In the genomic region with DNA sequence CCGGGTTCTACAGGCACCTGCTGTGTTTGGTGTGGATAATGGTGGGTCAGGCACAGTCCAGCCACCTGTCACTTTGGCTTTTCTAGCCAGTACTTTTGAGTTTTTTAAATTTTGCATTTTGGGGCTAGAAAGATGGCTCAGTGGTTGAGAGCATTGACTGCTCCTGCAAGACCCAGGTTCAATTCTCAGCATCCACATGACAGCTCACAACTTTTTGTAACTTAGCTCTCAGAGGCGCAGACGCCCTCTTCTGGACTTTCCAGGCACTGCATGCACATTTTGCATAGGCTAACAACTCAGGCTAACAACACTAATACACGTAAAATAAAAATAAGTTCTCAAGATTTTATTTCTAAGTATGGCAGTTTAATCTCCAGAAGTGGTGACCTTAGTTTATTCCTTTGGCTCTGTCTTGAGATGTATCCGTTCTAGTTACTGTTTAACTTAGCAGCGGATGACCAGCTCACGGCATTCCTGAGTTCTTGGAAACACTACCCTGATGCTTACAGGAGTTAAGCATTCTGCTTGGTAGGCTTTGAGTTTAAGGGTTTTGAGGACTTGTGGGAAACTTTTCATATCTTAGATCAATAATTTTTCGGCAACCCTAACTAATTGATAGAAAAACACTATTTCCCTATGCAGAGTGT, we compare ENCODE assay signal across 11 mouse cellular contexts. TPM values are rescaled to one million over a fixed set of nuclear protein-coding genes. Genes with fewer than 3 reads are reported as not detected.
DNase-seq lines count a peak whose midpoint lies in the region; ATAC-seq and TF ChIP-seq lines count a peak whose summit lies in the region.
"Had no signal": no experiment of that assay in that cellular context is flagged by ENCODE, and none has a peak within 500 bp of the region (broad histone marks: within the 10 kb centered on the region; RNA-seq: fewer than 3 reads in every experiment).

No protein-coding gene starts in this region.

- H3K27ac ChIP-seq in liver, adult 2 months (replicated peaks; ENCODE audit: insufficient read depth, low read depth, low read length): no peak overlapping the region
- H3K27ac ChIP-seq in liver, embryonic 11.5 days (ENCODE audit: low read depth, low read length): no peak overlapping the region
- H3K27ac ChIP-seq in MEL (ENCODE audit: control insufficient read depth, low read depth, low read length): no peak overlapping the region
- no peak overlapping the region for H3K27ac ChIP-seq in liver, embryonic 14.5 days
- no peak overlapping the region for H3K27ac ChIP-seq in forebrain, embryonic 11.5 days (ENCODE audit: low read depth, low read length)
- H3K27ac ChIP-seq: hindbrain, embryonic 15.5 days; limb, embryonic 15.5 days had no signal

- WGBS in liver, adult 2 months: 88% methylated on average over 8 of the region's 8 CpGs
- 84% methylated on average over 8 of the region's 8 CpGs for WGBS in liver, embryonic 11.5 days
- WGBS in liver, embryonic 14.5 days (ENCODE audit: insufficient replicate concordance): 78% methylated on average over 8 of the region's 8 CpGs
- WGBS in forebrain, embryonic 11.5 days: 89% methylated on average over 8 of the region's 8 CpGs

- no peak overlapping the region for H3K4me3 ChIP-seq in liver, adult 2 months (ENCODE audit: insufficient read depth, low read depth, low read length)
- H3K4me3 ChIP-seq in liver, embryonic 11.5 days (ENCODE audit: low read depth, low read length): no peak overlapping the region
- H3K4me3 ChIP-seq in MEL (ENCODE audit: control insufficient read depth in 1 of 2, insufficient read depth in 1 of 2, low read depth in 2 of 2, low read length in 2 of 2): no peak overlapping the region
- no peak overlapping the region for H3K4me3 ChIP-seq in liver, embryonic 14.5 days (ENCODE audit: insufficient read depth in 1 of 2, low read depth in 2 of 2, low read length in 2 of 2)
- no peak overlapping the region for H3K4me3 ChIP-seq in forebrain, embryonic 11.5 days (ENCODE audit: low read depth, low read length)
- H3K4me3 ChIP-seq: hindbrain, embryonic 15.5 days; limb, embryonic 15.5 days had no signal

- peaks cover 41% of the 10 kb centered on the region for H3K36me3 ChIP-seq in liver, adult 2 months (ENCODE audit: control insufficient read depth, insufficient read depth, low read length)
- peaks cover 34% of the 10 kb centered on the region for H3K36me3 ChIP-seq in liver, embryonic 11.5 days (ENCODE audit: control insufficient read depth, insufficient read depth, low read length)
- H3K36me3 ChIP-seq in MEL (ENCODE audit: control insufficient read depth in 1 of 2, insufficient read depth in 2 of 2, low read length in 2 of 2): peaks cover 13 to 19% of the 10 kb centered on the region in 2 experiments
- peaks cover 26% of the 10 kb centered on the region for H3K36me3 ChIP-seq in liver, embryonic 14.5 days (replicated peaks; ENCODE audit: control insufficient read depth, insufficient read depth, low read depth)
- H3K36me3 ChIP-seq in forebrain, embryonic 11.5 days (ENCODE audit: control insufficient read depth, insufficient read depth, low read length): peaks cover 8% of the 10 kb centered on the region

- no peak for TF ChIP-seq EP300 in MEL (IDR thresholded peaks at IDR 0.05; ENCODE audit: low read depth in 1 of 2, low read length in 2 of 2)
- no peak for TF ChIP-seq EP300 in liver, embryonic 14.5 days (IDR thresholded peaks at IDR 0.05; ENCODE audit: low read depth)

- H3K27me3 ChIP-seq in liver, adult 2 months (ENCODE audit: control insufficient read depth, insufficient read depth, low read length): no peaks in the 10 kb centered on the region
- H3K27me3 ChIP-seq in liver, embryonic 11.5 days (replicated peaks; ENCODE audit: control insufficient read depth, insufficient read depth, low read length): no peaks in the 10 kb centered on the region
- H3K27me3 ChIP-seq in MEL (ENCODE audit: control insufficient read depth in 1 of 2, insufficient read depth in 2 of 2, low read length in 2 of 2): no peaks in the 10 kb centered on the region
- H3K27me3 ChIP-seq in liver, embryonic 14.5 days (ENCODE audit: control insufficient read depth, insufficient read depth, low read length): no peaks in the 10 kb centered on the region
- no peaks in the 10 kb centered on the region for H3K27me3 ChIP-seq in forebrain, embryonic 11.5 days (ENCODE audit: control insufficient read depth, insufficient read depth, low read length)
- H3K27me3 ChIP-seq: hindbrain, embryonic 15.5 days; limb, embryonic 15.5 days had no signal

- no peak for TF ChIP-seq POLR2A in liver, adult 2 months (IDR thresholded peaks at IDR 0.05; ENCODE audit: extremely low read depth, insufficient read depth, low read length)
- TF ChIP-seq POLR2A in MEL (IDR thresholded peaks at IDR 0.05; ENCODE audit: control insufficient read depth in 1 of 2, insufficient read depth in 1 of 2, low read depth in 1 of 2, low read length in 2 of 2, poor library complexity in 1 of 2): no peak

- H3K79me2 ChIP-seq in liver, adult 2 months (ENCODE audit: control insufficient read depth, insufficient read depth, low read length): no peaks in the 10 kb centered on the region
- no peaks in the 10 kb centered on the region for H3K79me2 ChIP-seq in MEL (ENCODE audit: control insufficient read depth, insufficient read depth, low read length, poor library complexity)

- no peak overlapping the region for H3K4me2 ChIP-seq in liver, embryonic 11.5 days
- no peak overlapping the region for H3K4me2 ChIP-seq in liver, embryonic 14.5 days (ENCODE audit: low read depth)
- H3K4me2 ChIP-seq in forebrain, embryonic 11.5 days (ENCODE audit: low read depth, low read length, severe bottlenecking): no peak overlapping the region
- H3K4me2 ChIP-seq: hindbrain, embryonic 15.5 days; limb, embryonic 15.5 days had no signal

- H3K9ac ChIP-seq in liver, adult 2 months (ENCODE audit: low read depth, low read length): no peak overlapping the region
- H3K9ac ChIP-seq in liver, embryonic 11.5 days (ENCODE audit: low read depth, low read length): no peak overlapping the region
- no peak overlapping the region for H3K9ac ChIP-seq in MEL (ENCODE audit: control insufficient read depth, low read depth, low read length, poor library complexity, severe bottlenecking)
- no peak overlapping the region for H3K9ac ChIP-seq in liver, embryonic 14.5 days (replicated peaks)
- H3K9ac ChIP-seq in forebrain, embryonic 11.5 days (ENCODE audit: low read length): no peak overlapping the region
- H3K9ac ChIP-seq: hindbrain, embryonic 15.5 days; limb, embryonic 15.5 days had no signal

- DNase-seq in embryo, embryonic 11 days: peak; percentile 8
- no peak for DNase-seq in embryo, embryonic 10.5 days (ENCODE audit: low spot score)
- no peak for DNase-seq in liver, adult 2 months (ENCODE audit: extremely low read depth, low read depth, low spot score)
- DNase-seq in liver, embryonic 11.5 days (ENCODE audit: low spot score): no peak
- peak; percentile 68 for DNase-seq in MEL (ENCODE audit: low read depth, low spot score)
- DNase-seq in liver, embryonic 14.5 days (ENCODE audit: low read depth in 3 of 3, low spot score in 3 of 3): no peak
- no peak for DNase-seq in forebrain, embryonic 11.5 days (ENCODE audit: low spot score)

- 0 out of 2 replicates have a peak, but pooled peaks cover 2% of the 10 kb centered on the region for H3K4me1 ChIP-seq in liver, adult 2 months (ENCODE audit: control insufficient read depth, insufficient read depth, low read length)
- no peaks in the 10 kb centered on the region for H3K4me1 ChIP-seq in liver, embryonic 11.5 days (replicated peaks; ENCODE audit: control insufficient read depth, insufficient read depth, low read length)
- H3K4me1 ChIP-seq in MEL (ENCODE audit: control insufficient read depth in 1 of 2, insufficient read depth in 2 of 2, low read length in 2 of 2): peaks cover 0 to 7% of the 10 kb centered on the region in 2 experiments
- H3K4me1 ChIP-seq in liver, embryonic 14.5 days (replicated peaks; ENCODE audit: control insufficient read depth in 2 of 2, insufficient read depth in 2 of 2, low read length in 1 of 2): no peaks in the 10 kb centered on the region
- no peaks in the 10 kb centered on the region for H3K4me1 ChIP-seq in forebrain, embryonic 11.5 days (replicated peaks; ENCODE audit: control insufficient read depth, insufficient read depth, low read length)
- H3K4me1 ChIP-seq: hindbrain, embryonic 15.5 days; limb, embryonic 15.5 days had no signal

- peak; percentile 40; the same call in 1 of the 2 replicates for TF ChIP-seq CTCF in liver, adult 2 months (IDR thresholded peaks at IDR 0.05; ENCODE audit: low read depth, low read length)
- peak; percentile 55 to 72 (median 66) for TF ChIP-seq CTCF in MEL (IDR thresholded peaks at IDR 0.05 in 2 of 3, conservative IDR thresholded peaks at IDR 0.05 in 1 of 3; ENCODE audit: control insufficient read depth in 1 of 3, insufficient read depth in 1 of 3, low read depth in 2 of 3, low read length in 3 of 3, poor library complexity in 1 of 3, severe bottlenecking in 1 of 3)
- TF ChIP-seq CTCF in liver, embryonic 14.5 days (IDR thresholded peaks at IDR 0.05; ENCODE audit: low read depth): peak; percentile 73

- no peak for ATAC-seq in liver, embryonic 11.5 days (replicated peaks; ENCODE audit: low FRiP score)
- ATAC-seq in liver, embryonic 14.5 days (ENCODE audit: insufficient read depth): no peak
- no peak for ATAC-seq in cerebellum, adult (ENCODE audit: insufficient number of reproducible peaks, low FRiP score, low TSS enrichment)
- no peak for ATAC-seq in forebrain, embryonic 11.5 days (replicated peaks; ENCODE audit: low FRiP score)

- no peaks in the 10 kb centered on the region for H3K9me3 ChIP-seq in liver, embryonic 11.5 days (ENCODE audit: control insufficient read depth, low read length)
- H3K9me3 ChIP-seq in MEL (replicated peaks; ENCODE audit: insufficient read depth, low read length): no peaks in the 10 kb centered on the region
- H3K9me3 ChIP-seq in liver, embryonic 14.5 days (ENCODE audit: control insufficient read depth, low read length): no peaks in the 10 kb centered on the region
- H3K9me3 ChIP-seq in forebrain, embryonic 11.5 days (ENCODE audit: control insufficient read depth, low read length): no peaks in the 10 kb centered on the region
- H3K9me3 ChIP-seq: hindbrain, embryonic 15.5 days; limb, embryonic 15.5 days had no signal

- TF ChIP-seq RAD21 in MEL (IDR thresholded peaks at IDR 0.05; ENCODE audit: low read depth, low read length): no peak

RNA-seq across cellular contexts. Expression of a gene that starts 23.5 kb away (rescaled TPM):
- 1.3 and 1.8 TPM in 2 replicates for total RNA-seq in liver, adult 2 months (2014; rRNA removed)
- polyA plus RNA-seq in liver, adult 2 months (2012; rRNA removed): 1.8 and 2.3 TPM in 2 replicates
- polyA plus RNA-seq in liver, embryonic 11.5 days (2014; fragmentation: Nextera tagmentation; extraction: Ambion mirVana): 37.8 and 40.5 TPM in 2 replicates
- total RNA-seq in MEL (2012; rRNA removed): 19.2 and 21.6 TPM in 2 replicates
- polyA plus RNA-seq in MEL (2012; ENCODE audit: insufficient read depth in 1 of 2, insufficient read length in 2 of 2, low read depth in 1 of 2, low replicate concordance in 2 of 2, missing spikeins in 1 of 2): 100 to 1,000 TPM in 1 of 2 experiments, 10 to 100 TPM in 1; 44.2 to 128 TPM
- 4.2 and 7.4 TPM in 2 replicates for polyA plus RNA-seq in liver, embryonic 14.5 days (2012; rRNA removed)
- 10.0 and 11.0 TPM in 2 replicates for polyA plus RNA-seq in liver, embryonic 14.5 days (2014; fragmentation: Nextera tagmentation; extraction: Ambion mirVana)
- polyA plus RNA-seq in forebrain, embryonic 11.5 days (2014; fragmentation: Nextera tagmentation; extraction: Ambion mirVana): 33.7 and 36.1 TPM in 2 replicates

RNA-seq across cellular contexts. Expression of a gene that starts 42.6 kb away (rescaled TPM):
- not detected in 2 replicates for total RNA-seq in liver, adult 2 months (2014; rRNA removed)
- polyA plus RNA-seq in liver, adult 2 months (2012; rRNA removed): not detected in 2 replicates
- 0.43 TPM in 1 of 2 replicates, not detected in the other for polyA plus RNA-seq in liver, embryonic 11.5 days (2014; fragmentation: Nextera tagmentation; extraction: Ambion mirVana)
- total RNA-seq in MEL (2012; rRNA removed): not detected in 2 replicates
- not detected for polyA plus RNA-seq in MEL (2012; ENCODE audit: insufficient read depth in 1 of 2, insufficient read length in 2 of 2, low read depth in 1 of 2, low replicate concordance in 2 of 2, missing spikeins in 1 of 2)
- 0.02 TPM in 1 of 2 replicates, not detected in the other for polyA plus RNA-seq in liver, embryonic 14.5 days (2012; rRNA removed)
- polyA plus RNA-seq in liver, embryonic 14.5 days (2014; fragmentation: Nextera tagmentation; extraction: Ambion mirVana): not detected in 2 replicates
- 0.39 and 0.96 TPM in 2 replicates for polyA plus RNA-seq in forebrain, embryonic 11.5 days (2014; fragmentation: Nextera tagmentation; extraction: Ambion mirVana)
- total RNA-seq: gastrocnemius, adult 8-10 months had no signal

Comparison
In these comparisons a context has a peak if more than half of its experiments do, and no peak if none do; other contexts are left out.
1. DNase-seq: peak in embryo, embryonic 11 days (single experiment) and MEL (single experiment); none in embryo, embryonic 10.5 days (single experiment), liver, adult 2 months (single experiment), liver, embryonic 11.5 days (single experiment), liver, embryonic 14.5 days (0 of 3) and forebrain, embryonic 11.5 days (single experiment).
2. Peak in every context shown above with its lines, with median percentiles within 50 percentile points of each other: CTCF ChIP-seq.